Mouse (Mus musculus) c-Kit-positive CD71-positive TER-119-negative erythroid progenitor cells, embryonic 14.5 days (primary cell): ENCODE measurements around the gene Lrrc40.
"Not testable (repeated sequence)": the region's sequence is repeated elsewhere in the genome, so short reads cannot be mapped to it uniquely, and the experiment has no call there.

ENCODE experiments used
- DNase-seq: peaks from one replicate; pipeline ENCODE4 v3.0.0-alpha.2; 2013; ENCODE audit warnings: low read depth

Gene Lrrc40

GRCm38 (mm10) chr3:158091601-158092000 is 55.1 kb downstream of the Lrrc40 start:
- no peak for DNase-seq

DNA sequence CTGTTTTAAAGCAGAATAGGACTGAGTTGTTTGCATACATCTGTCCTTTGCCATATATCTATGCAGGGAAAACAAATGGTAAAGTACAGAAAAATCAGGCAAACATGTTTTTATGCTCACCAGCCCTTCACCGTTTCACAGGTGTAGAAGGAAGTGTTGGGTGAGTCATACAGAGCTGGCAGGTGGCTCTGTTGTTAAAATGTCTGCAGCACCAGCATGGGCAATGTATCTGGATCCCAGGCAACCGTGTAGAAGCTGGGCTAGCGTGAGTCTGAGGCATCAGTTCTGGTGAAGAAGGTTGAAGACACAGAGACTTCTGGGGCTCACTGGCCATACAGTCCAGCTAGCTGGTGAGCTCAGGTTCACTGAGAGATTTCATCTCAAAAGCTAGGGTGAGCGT is 57.5 kb downstream of the Lrrc40 start:
- no peak for DNase-seq

DNA sequence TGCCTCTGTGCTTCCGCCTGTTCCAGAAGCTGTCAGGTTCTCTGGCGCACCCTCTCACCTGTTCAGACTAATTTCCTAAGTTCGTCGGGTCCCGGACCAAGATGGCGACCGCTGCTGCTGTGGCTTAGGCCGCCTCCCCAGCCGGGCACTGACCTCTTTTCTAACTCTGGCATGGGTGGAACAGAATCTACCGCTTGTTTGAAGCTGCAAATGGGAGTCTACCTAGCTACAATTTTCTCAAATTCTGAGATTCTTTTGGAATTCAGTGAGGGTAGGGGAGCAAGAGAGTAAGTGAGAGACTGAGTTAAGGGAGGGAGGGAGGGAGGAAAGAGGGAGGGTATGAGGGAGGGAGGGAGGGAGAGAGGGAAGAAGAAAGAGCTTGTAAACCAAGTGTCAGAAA is 65.6 kb downstream of the Lrrc40 start:
- not testable (repeated sequence) for DNase-seq

DNA sequence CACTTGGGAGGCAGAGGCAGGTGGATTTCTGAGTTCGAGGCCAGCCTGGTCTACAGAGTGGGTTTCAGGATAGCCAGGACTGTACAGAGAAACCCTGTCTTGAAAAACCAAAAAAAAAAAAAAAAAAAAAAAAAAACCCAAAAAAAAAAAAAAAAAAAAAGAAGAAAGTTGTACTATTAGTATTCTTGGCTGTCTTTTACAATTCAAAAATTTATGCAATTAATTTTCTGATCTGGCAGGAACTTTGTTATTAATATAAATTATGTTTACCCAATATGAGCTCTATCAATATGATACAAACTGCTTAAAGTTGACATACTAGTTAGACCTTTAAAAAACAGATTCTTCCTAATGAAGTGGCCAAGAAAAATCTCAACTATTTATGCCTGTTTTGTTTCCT is 66.1 kb downstream of the Lrrc40 start:
- DNase-seq: not testable (repeated sequence)

GRCm38 (mm10) chr3:158103467-158103866 is 67.0 kb downstream of the Lrrc40 start:
- no peak for DNase-seq

DNA sequence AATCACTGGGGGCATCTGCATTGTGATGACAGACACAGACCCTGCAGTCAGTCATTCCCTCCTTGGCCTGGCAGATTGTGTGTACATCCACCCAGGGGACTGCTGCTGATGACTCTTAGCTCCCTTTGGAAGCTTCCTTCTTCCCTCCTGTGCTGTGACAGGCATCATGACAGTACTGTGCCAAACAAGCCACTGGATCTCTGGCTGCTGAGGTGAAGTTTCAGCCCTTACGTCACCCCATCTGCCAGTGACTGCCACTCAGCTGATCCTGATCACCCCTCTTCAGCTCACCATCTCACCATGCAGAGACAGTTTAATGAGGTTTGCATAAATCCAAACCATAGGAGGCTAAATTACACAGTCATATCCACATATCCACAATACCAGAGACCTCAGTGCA is 68.8 kb downstream of the Lrrc40 start:
- DNase-seq: no peak
